Mouse (Mus musculus) liver, adult (tissue): ENCODE data around the gene Stat2.

ENCODE experiments used
- GATA4 ChIP-seq: IDR thresholded peaks from 2 replicates; pipeline ENCODE4 v1.6.1; 2014; ENCODE audit warnings: mild to moderate bottlenecking, low read length; ENCODE audit not compliant: insufficient replicate concordance

The Stat2 gene

DNA sequence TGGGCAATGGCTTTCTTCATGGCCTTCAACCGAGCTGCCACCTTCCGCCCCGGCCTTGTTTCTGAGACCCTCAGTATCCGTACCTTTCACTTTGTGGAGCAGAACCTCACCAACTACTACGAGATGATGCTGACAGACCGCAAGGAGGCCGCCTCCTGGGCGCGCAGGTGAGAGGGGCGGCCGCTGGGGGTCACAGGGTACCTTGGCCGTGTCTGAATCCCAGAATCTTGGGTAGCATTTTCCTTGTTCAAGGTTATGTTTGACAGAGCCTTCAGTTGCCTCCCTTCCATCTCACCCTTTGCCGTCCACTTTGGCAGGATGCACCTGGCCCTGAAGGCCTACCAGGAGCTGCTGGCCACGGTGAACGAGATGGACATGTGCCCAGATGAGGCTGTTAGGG lies 26.2 kb upstream of the Stat2 start:
- no peak for TF ChIP-seq GATA4

GRCm38 (mm10) chr10:128247020-128247732 lies 23.2 kb upstream of the Stat2 start:
- TF ChIP-seq GATA4: peak; percentile 68; the same call in 1 of the 2 replicates

- TF ChIP-seq GATA4: no peak
These were observed 19.8 kb upstream of the Stat2 start for GRCm38 (mm10) chr10:128250565-128250964.

- no peak; the same call in 1 of the 2 replicates for TF ChIP-seq GATA4
These were observed 16.6 kb upstream of the Stat2 start, which contains the start of gene Apon for GRCm38 (mm10) chr10:128253677-128254255. Gene Apon (plus strand): TSS chr10:128254096.

DNA sequence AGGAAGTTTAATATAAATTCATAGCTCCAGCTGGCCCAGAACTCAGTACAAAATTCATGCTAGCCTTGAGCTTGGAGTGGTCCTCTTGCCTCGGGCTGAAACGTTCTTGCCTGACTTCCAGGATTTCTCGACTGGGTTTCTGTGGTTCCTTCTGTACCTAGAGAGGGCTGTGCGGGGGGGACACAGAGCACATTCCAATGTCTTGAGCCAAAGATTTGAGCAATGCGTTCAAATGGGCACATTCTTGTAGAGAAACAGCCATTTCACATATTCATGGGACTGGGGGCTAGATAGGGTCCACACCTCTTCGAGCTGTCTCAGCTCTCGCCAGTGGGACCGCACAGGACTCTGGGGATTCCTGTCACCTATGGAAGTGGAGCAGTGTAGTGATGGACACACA lies 14.4 kb upstream of the Stat2 start:
- no peak for TF ChIP-seq GATA4

GRCm38 (mm10) chr10:128256328-128256727 lies 14.0 kb upstream of the Stat2 start:
- TF ChIP-seq GATA4: no peak

GRCm38 (mm10) chr10:128258953-128259352 lies 11.4 kb upstream of the Stat2 start:
- no peak for TF ChIP-seq GATA4

DNA sequence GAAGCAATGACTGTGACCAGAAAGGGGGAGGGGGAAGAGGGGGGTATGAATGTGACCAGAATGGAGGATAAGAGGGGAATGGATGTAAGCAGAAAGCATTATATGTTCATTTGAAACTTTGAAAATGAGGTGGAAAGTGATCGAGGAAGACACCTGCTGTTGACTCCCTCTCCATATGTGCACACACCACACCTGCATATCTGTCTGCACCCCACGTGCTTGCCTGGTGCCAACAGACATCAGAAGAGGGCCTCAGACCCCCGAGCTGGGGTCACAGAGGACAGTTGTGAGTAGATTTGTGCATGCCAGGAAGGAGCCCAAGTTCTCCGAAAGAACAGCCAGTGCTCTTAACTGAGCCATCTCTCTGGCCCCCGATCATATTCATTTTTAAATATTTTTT lies 10.4 kb upstream of the Stat2 start:
- no peak for TF ChIP-seq GATA4

GRCm38 (mm10) chr10:128262300-128262699 lies 8.1 kb upstream of the Stat2 start:
- no peak for TF ChIP-seq GATA4

- TF ChIP-seq GATA4: no peak
These were observed 6.7 kb upstream of the Stat2 start for GRCm38 (mm10) chr10:128263393-128264310.

DNA sequence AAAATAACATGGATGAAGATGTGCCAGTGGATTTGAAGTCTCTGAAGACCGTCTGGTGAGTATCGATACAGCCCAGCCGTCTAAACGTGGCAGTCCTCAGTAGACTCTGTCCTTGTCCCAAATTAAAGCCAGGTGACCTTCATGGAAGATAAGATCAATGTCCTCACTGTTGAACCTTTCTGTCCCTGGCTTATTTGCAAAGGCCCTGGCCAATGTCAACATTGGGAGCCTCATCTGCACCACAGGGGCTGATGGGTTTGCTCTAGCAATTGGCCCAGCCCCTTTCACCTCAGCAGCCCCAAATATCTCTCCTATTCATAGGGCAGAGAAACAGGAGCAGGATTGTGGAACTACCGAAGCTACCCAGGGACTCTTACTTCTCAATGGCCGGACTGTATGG lies 2.0 kb upstream of the Stat2 start, which contains the start of gene Apof:
Gene Apof (plus strand): TSS at position 301 of the 400 bp plus-strand sequence.
- peak; percentile 77; the same call in 1 of the 2 replicates for TF ChIP-seq GATA4

DNA sequence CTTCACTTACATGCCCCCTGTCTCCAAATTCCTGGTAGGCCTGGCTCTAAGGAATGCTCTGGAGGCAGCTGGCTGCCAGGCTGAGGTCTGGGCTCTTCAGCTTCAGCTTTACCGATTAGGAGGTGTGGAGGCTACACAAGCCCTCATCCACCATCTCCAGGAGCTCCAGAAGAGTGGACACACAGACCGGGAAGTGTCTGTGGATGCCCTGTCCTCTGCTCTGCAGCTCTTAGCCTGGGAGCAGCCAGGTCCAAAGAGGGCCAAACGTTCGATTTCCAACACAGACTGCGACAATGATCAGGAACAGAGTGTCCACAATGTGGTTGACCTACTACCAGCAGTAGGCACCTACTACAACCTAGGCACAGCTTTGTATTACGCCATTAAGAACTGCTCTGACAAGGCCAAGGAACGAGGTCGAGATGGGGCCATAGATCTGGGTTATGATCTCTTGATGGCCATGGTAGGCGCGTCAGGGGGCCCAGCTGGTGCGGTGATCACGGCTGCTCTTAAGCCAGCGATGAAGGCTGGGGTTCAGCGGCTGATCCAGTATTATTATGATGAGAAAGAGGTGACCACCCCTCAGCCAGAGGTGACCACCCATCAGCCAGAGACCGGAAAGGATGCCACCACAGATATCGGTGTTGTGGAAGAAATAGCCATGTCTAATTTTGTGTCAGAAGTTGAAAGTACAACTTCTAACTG lies 1.0 kb upstream of the Stat2 start:
- no peak for TF ChIP-seq GATA4

GRCm38 (mm10) chr10:128270866-128271265 lies 507 bp downstream of the Stat2 start:
- no peak for TF ChIP-seq GATA4

DNA sequence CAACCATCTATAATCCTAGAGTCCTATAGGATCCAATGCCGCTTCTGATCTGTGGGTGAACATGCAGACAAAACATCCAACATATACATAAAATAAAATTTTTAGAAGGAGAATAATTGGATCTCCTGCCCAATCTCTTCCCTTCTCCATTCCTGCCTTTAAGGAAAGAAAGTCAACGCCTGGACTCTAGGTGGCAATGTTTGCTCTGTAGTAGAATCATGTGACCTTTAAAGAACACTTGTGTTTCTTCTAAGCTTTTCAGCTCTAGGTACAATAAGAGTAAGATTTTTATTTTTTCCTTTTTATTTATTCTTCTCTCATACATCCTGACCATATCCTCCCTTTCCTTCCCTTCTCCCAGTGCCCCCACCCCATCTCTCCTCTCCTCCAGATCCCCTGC lies 1.5 kb downstream of the Stat2 start:
- no peak for TF ChIP-seq GATA4

DNA sequence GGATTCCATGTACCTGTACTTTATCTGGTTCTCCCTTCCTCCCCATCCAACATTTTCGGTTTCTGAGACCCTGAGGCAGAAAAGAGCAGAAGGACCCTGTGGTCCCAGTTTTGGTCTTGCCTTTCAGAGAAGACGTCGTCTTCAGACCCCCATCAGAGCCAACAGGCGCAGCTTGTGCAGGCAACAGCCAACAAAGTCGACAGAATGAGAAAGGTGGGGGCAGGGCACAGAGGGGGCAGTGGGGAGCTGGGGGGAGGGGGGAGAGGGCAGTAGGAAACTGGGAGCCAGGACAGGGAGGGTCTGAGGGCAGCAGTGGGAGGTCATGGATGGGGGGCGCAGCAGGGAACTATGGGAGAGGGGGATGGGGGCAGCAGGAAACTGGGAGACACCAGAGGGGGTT lies 7.8 kb downstream of the Stat2 start:
- no peak for TF ChIP-seq GATA4
